Mouse (Mus musculus) hematopoietic stem cell, adult 5-6 weeks (primary cell): Measurements from ENCODE around the gene Tmem38a. TPM values are rescaled to one million over a fixed set of nuclear protein-coding genes. Genes with fewer than 3 reads are reported as not detected.
A peak's percentile ranks its signal among the peaks of the same experiment; 100 is the strongest.

Experiments
- ATAC-seq, 2 experiments: fragments of 125-278 bp in 1 of 2; replicated peaks in 1 of 2; 2 replicates each; pipeline ENCODE4 v1.8.0; 2016 to 2017; ENCODE audit warnings: inconsistent platforms in 2 of 2, mild to moderate bottlenecking in 2 of 2, moderate number of reproducible peaks in 2 of 2, low read depth in 1 of 2, moderate TSS enrichment in 1 of 2; ENCODE audit not compliant: low FRiP score in 2 of 2, poor library complexity in 2 of 2, severe bottlenecking in 2 of 2, insufficient read depth in 1 of 2, low TSS enrichment in 1 of 2
- total RNA-seq: library from RNA; stranded (forward); fragments of 172-1452, 232-1000 nt; gene quantifications from 2 replicates; pipeline ENCODE4 v1.2.3, GENCODE M21; 2017

The Tmem38a gene
- total RNA-seq, 1 experiment from 2014 or later = 4.2 TPM

- ATAC-seq = no peak
Measured at GRCm38 (mm10) chr8:72577266-72577665, 5.4 kb downstream of the Tmem38a start.

GRCm38 (mm10) chr8:72577941-72578340, 6.1 kb downstream of the Tmem38a start:
- ATAC-seq = no peak

GRCm38 (mm10) chr8:72579374-72579773, 7.5 kb downstream of the Tmem38a start:
- no peak for ATAC-seq

GRCm38 (mm10) chr8:72583056-72583771, 11.4 kb downstream of the Tmem38a start:
- peak; percentile 92 to 98 for ATAC-seq

- ATAC-seq = no peak
Measured at GRCm38 (mm10) chr8:72584390-72584789, 12.5 kb downstream of the Tmem38a start.

- 0 out of 4 replicates have a peak, but pooled peaks of 1 of the 2 experiments have one; percentile 8 for ATAC-seq
Measured at GRCm38 (mm10) chr8:72587806-72588205, 16.0 kb downstream of the Tmem38a start.

GRCm38 (mm10) chr8:72588865-72589264, 17.0 kb downstream of the Tmem38a start:
- no peak for ATAC-seq

GRCm38 (mm10) chr8:72589286-72589685, 17.4 kb downstream of the Tmem38a start:
- ATAC-seq = no peak

- ATAC-seq = peak in 1 of 2 experiments; percentile 74; a peak in 1 of 4 replicates
Measured at GRCm38 (mm10) chr8:72590198-72590597, 18.3 kb downstream of the Tmem38a start.

Other genes with a start within 250 kb of the Tmem38a start
- 50.0 and 54.2 TPM in 2 replicates for gene Eps15l1, start 150.6 kb upstream of the Tmem38a start, total RNA-seq
- gene Calr3, start 128.2 kb upstream of the Tmem38a start, total RNA-seq = 4.0 and 4.6 TPM in 2 replicates
- gene 1700030K09Rik, start 128.2 kb upstream of the Tmem38a start, total RNA-seq = 6.4 and 9.3 TPM in 2 replicates
- gene Cherp, start 96.8 kb upstream of the Tmem38a start, total RNA-seq = 9.2 and 11.8 TPM in 2 replicates
- gene Slc35e1, start 79.4 kb upstream of the Tmem38a start, total RNA-seq = 25.3 and 30.0 TPM in 2 replicates
- 9.4 and 10.5 TPM in 2 replicates for gene Med26, start 23.8 kb upstream of the Tmem38a start, total RNA-seq
- 57.9 and 91.8 TPM in 2 replicates for gene Smim7, start 967 bp upstream of the Tmem38a start, total RNA-seq
- 24.4 and 33.3 TPM in 2 replicates for gene Nwd1, start 74.7 kb downstream of the Tmem38a start, total RNA-seq
- gene Sin3b, start 151.2 kb downstream of the Tmem38a start, total RNA-seq = 110 and 127 TPM in 2 replicates
- gene F2rl3, start 189.8 kb downstream of the Tmem38a start, total RNA-seq = 27.1 and 37.1 TPM in 2 replicates